Mouse (Mus musculus): ENCODE data around the gene Csmd2. TPM values are rescaled to one million over a fixed set of nuclear protein-coding genes. Genes with fewer than 3 reads are reported as not detected.

Csmd2 gene
- polyA plus RNA-seq, 1 experiment from 2014 or later: 1.9 TPM

DNA sequence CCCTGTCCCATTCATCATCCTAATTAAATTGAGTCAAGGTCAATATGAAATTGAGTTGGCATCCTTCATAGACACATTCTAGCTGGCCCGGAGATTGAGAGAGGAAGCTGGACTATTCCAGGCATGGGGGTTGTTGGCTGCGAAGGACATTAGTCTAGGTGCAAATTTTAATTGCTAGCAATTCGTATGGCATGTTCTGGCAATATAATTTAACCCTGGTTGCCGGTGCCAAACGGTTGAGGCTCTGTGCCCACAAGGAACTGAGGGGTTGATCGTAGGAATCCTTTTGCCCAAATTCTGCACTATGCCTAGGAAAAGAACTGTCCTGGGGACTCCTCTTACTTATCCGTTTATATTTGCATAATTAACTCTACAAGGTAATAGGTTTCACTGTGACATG lies 496.2 kb downstream of the Csmd2 start:
- Histone ChIP-seq H3K9ac (ENCODE audit: low read depth, low read length) (no peak overlapping the region), H3K27ac (ENCODE audit: low read depth, low read length) (no peak overlapping the region), H3K36me3 (ENCODE audit: control insufficient read depth, insufficient read depth, low read length) (no peaks in the 10 kb centered on the region), H3K4me1 (replicated peaks; ENCODE audit: control insufficient read depth, insufficient read depth, low read length) (no peaks in the 10 kb centered on the region), H3K27me3 (ENCODE audit: control insufficient read depth, insufficient read depth, low read length) (no peaks in the 10 kb centered on the region), H3K4me2 (replicated peaks; ENCODE audit: low read depth, low read length) (no peak overlapping the region), H3K4me3 (ENCODE audit: low read depth, low read length) (no peak overlapping the region), H3K9me3 (ENCODE audit: control insufficient read depth, low read length) (no peaks in the 10 kb centered on the region)
- DNase-seq (ENCODE audit: low spot score) (no peak), ATAC-seq (ENCODE audit: low FRiP score) (no peak)
- 84% methylated on average over 7 of the region's 7 CpGs for WGBS

DNA sequence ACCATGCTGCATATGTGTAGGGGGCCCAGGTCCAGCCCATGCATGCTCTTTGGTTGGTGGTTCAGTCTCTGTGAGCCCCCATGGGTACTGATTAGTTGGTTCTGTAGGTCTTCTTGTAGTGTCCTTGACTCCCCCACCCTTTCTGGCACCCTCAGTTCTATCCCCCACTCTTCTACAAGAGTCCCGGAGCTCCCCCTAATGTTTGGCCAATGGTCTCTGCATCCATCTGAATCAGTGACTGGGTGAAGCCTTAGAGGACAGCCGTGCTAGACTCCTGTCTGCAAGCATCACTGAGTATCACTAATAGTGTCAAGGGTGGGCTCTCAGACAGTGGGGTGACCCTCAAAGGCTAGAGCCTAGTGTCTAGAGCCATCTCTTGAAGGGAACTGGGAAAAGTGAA lies 497.0 kb downstream of the Csmd2 start:
- Histone ChIP-seq H3K9me3 (ENCODE audit: control insufficient read depth, low read length) (no peaks in the 10 kb centered on the region), H3K4me1 (replicated peaks; ENCODE audit: control insufficient read depth, insufficient read depth, low read length) (no peaks in the 10 kb centered on the region), H3K4me2 (replicated peaks; ENCODE audit: low read depth, low read length) (no peak overlapping the region), H3K27me3 (ENCODE audit: control insufficient read depth, insufficient read depth, low read length) (no peaks in the 10 kb centered on the region), H3K4me3 (ENCODE audit: low read depth, low read length) (no peak overlapping the region), H3K9ac (ENCODE audit: low read depth, low read length) (no peak overlapping the region), H3K27ac (ENCODE audit: low read depth, low read length) (no peak overlapping the region), H3K36me3 (ENCODE audit: control insufficient read depth, insufficient read depth, low read length) (no peaks in the 10 kb centered on the region)
- ATAC-seq (ENCODE audit: low FRiP score): no peak
- no peak for DNase-seq (ENCODE audit: low spot score)
- WGBS: 67% methylated on average over 2 of the region's 2 CpGs

DNA sequence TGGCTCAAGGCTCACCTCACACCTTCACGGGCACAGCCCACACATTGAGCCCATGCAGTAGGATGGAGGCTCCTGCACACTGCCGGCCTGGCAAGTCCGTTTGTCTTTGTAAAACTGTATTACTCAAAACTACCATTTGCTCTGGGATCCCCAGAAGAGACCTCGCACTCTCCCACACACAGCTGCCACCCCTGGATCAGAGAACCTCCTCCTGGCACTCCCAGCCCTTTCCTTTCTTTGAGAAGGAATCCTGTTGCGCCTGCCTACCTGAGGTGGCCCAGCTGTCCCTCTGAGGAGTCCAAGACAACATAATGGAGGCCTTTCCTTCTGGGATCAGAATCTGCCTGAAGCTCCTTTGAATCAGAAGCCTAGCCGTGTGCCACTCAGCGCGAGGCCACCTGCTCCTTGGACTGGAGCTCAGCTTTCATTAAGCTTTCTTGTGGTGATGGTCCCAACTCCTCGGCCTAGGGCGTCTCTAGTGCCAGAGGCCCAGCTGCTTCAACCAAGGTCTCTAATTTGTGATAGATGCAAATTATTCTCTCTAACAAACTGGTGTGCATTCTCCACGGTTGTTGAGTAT lies 502.0 kb downstream of the Csmd2 start:
- Histone ChIP-seq H3K4me1 (replicated peaks; ENCODE audit: control insufficient read depth, insufficient read depth, low read length) (no peaks in the 10 kb centered on the region), H3K9ac (ENCODE audit: low read depth, low read length) (no peak overlapping the region), H3K4me2 (replicated peaks; ENCODE audit: low read depth, low read length) (no peak overlapping the region), H3K27me3 (ENCODE audit: control insufficient read depth, insufficient read depth, low read length) (no peaks in the 10 kb centered on the region), H3K27ac (ENCODE audit: low read depth, low read length) (no peak overlapping the region), H3K4me3 (ENCODE audit: low read depth, low read length) (no peak overlapping the region), H3K9me3 (ENCODE audit: control insufficient read depth, low read length) (no peaks in the 10 kb centered on the region), H3K36me3 (ENCODE audit: control insufficient read depth, insufficient read depth, low read length) (no peaks in the 10 kb centered on the region)
- no peak for DNase-seq (ENCODE audit: low spot score)
- WGBS: 85% methylated on average over 11 of the region's 11 CpGs
- no peak for ATAC-seq (ENCODE audit: low FRiP score)

DNA sequence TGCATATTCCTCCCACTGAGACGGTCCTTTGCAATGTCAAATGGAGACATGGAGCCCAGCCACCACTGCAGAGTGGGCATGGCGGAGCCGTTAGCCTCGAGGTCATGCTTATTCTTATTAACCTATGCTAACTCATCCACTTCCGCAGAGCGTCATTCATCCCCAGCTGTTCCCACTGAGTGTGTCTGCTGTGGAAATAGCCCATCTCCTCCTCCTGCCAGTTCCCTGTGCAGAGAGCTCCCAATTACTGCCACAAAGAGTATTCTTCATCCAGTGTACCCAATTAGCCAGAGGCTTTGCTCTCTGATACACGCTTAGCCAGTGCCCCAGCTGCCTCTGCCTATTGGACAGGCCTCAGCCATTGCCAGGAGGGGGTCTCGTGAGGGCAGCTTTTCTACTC lies 504.4 kb downstream of the Csmd2 start:
- no peaks in the 10 kb centered on the region for H3K9me3 ChIP-seq (ENCODE audit: control insufficient read depth, low read length)
- no peak overlapping the region for H3K9ac ChIP-seq (ENCODE audit: low read depth, low read length)
- H3K27me3 ChIP-seq (ENCODE audit: control insufficient read depth, insufficient read depth, low read length): no peaks in the 10 kb centered on the region
- no peak overlapping the region; the same call in 1 of the 2 replicates for H3K27ac ChIP-seq (ENCODE audit: low read depth, low read length)
- WGBS: 68% methylated on average over 8 of the region's 8 CpGs
- no peak for ATAC-seq (ENCODE audit: low FRiP score)
- H3K36me3 ChIP-seq (ENCODE audit: control insufficient read depth, insufficient read depth, low read length): no peaks in the 10 kb centered on the region
- H3K4me1 ChIP-seq (replicated peaks; ENCODE audit: control insufficient read depth, insufficient read depth, low read length): no peaks in the 10 kb centered on the region
- H3K4me2 ChIP-seq (replicated peaks; ENCODE audit: low read depth, low read length): no peak overlapping the region
- peak; percentile 26 for DNase-seq (ENCODE audit: low spot score)
- no peak overlapping the region for H3K4me3 ChIP-seq (ENCODE audit: low read depth, low read length)

DNA sequence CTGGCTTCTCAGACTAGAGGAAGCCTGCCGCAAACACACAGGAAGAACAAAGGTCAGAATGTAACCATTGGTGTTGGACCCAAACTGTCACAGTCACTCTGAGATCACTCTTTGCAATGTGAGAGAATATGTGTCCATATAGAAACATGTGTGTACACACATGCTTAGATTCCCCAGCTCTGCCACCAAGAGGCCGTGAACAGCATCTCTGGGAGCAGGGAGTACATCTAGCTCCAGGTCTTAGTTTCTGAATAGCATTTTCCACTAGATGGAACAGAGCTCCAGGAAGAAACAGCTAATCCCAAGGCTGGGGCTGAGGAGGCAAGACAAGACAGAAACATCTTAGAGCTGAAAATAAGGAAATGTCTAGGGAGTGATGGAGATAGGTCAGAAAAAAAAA lies 512.3 kb downstream of the Csmd2 start:
- no peak overlapping the region for H3K27ac ChIP-seq (ENCODE audit: low read depth, low read length)
- H3K4me1 ChIP-seq (replicated peaks; ENCODE audit: control insufficient read depth, insufficient read depth, low read length): no peaks in the 10 kb centered on the region
- H3K4me2 ChIP-seq (replicated peaks; ENCODE audit: low read depth, low read length): no peak overlapping the region
- no peaks in the 10 kb centered on the region for H3K9me3 ChIP-seq (ENCODE audit: control insufficient read depth, low read length)
- ATAC-seq (ENCODE audit: low FRiP score) (no peak), DNase-seq (ENCODE audit: low spot score) (no peak)
- no peak overlapping the region for H3K9ac ChIP-seq (ENCODE audit: low read depth, low read length)
- H3K27me3 ChIP-seq (ENCODE audit: control insufficient read depth, insufficient read depth, low read length): no peaks in the 10 kb centered on the region
- 83% methylated on average over 2 of the region's 2 CpGs for WGBS
- H3K4me3 ChIP-seq (ENCODE audit: low read depth, low read length): no peak overlapping the region
- no peaks in the 10 kb centered on the region for H3K36me3 ChIP-seq (ENCODE audit: control insufficient read depth, insufficient read depth, low read length)

DNA sequence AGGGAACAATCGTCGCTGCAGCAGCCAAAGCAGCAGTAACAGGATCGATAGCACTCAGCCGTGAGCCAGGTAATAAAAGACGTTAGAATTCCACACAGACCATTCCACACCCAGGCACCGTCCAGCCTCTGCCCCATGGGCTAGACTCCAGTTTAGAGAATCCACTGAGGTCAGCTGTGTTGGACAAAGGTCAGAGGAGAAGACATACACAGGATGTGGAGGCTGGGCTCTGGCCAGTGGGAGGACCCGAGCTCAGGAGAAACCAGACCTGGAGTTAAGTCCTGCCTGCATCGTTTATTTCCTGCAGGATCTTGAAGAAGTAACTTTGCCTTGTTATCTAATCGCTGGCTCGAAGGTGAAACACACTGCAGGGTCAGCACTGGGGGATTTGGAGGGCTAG lies 519.2 kb downstream of the Csmd2 start:
- Histone ChIP-seq H3K9ac (ENCODE audit: low read depth, low read length) (no peak overlapping the region), H3K27ac (ENCODE audit: low read depth, low read length) (no peak overlapping the region), H3K4me1 (replicated peaks; ENCODE audit: control insufficient read depth, insufficient read depth, low read length) (no peaks in the 10 kb centered on the region), H3K36me3 (ENCODE audit: control insufficient read depth, insufficient read depth, low read length) (no peaks in the 10 kb centered on the region), H3K27me3 (ENCODE audit: control insufficient read depth, insufficient read depth, low read length) (no peaks in the 10 kb centered on the region), H3K4me2 (replicated peaks; ENCODE audit: low read depth, low read length) (no peak overlapping the region), H3K9me3 (ENCODE audit: control insufficient read depth, low read length) (no peaks in the 10 kb centered on the region), H3K4me3 (ENCODE audit: low read depth, low read length) (no peak overlapping the region)
- DNase-seq (ENCODE audit: low spot score): no peak
- ATAC-seq (ENCODE audit: low FRiP score): no peak
- 73% methylated on average over 10 of the region's 10 CpGs for WGBS

DNA sequence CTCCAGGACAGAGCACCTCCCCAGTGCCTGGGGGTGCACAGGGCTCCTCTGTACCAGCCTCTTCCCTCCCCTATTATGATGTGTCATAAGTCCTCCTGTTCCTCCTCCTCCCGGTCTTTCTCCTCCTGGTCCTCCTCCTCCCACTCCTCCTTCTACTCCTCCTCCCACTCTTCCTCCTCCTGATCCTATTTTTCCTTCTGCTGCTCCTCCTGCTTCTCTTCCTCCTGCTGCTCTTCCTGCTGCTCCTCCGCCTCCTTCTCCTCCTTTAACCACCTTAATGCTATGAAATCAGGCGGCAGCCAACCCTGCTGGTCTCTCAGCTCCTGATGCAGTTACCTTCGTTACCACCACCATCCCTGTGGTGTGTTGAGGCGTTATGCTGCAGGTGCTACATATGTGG lies 522.2 kb downstream of the Csmd2 start:
- Histone ChIP-seq H3K9me3 (ENCODE audit: control insufficient read depth, low read length) (no peaks in the 10 kb centered on the region), H3K4me2 (replicated peaks; ENCODE audit: low read depth, low read length) (no peak overlapping the region), H3K36me3 (ENCODE audit: control insufficient read depth, insufficient read depth, low read length) (no peaks in the 10 kb centered on the region), H3K4me1 (replicated peaks; ENCODE audit: control insufficient read depth, insufficient read depth, low read length) (no peaks in the 10 kb centered on the region), H3K4me3 (ENCODE audit: low read depth, low read length) (no peak overlapping the region), H3K27ac (ENCODE audit: low read depth, low read length) (no peak overlapping the region), H3K9ac (ENCODE audit: low read depth, low read length) (no peak overlapping the region), H3K27me3 (ENCODE audit: control insufficient read depth, insufficient read depth, low read length) (no peaks in the 10 kb centered on the region)
- no peak for DNase-seq (ENCODE audit: low spot score)
- WGBS: 87% methylated on average over 5 of the region's 5 CpGs
- no peak for ATAC-seq (ENCODE audit: low FRiP score)

DNA sequence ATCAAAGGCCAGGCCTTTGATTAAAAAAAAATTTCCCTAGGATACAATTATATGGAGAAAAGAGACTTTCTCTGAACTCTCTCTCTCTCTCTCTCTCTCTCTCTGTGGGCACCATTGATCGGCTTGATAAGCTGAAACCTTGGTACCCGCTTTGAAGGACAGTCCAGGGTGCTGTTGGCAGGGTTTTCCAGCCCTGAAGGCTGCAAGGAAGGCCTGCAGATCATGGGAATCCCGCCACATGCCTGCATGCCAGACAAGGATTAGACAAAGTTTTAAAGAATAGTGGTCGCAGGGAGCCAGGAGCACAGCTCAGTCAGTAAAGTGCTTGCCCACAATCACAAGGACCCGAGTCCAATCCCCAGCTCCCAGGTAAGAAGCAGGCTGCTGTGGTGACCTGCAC lies 526.8 kb downstream of the Csmd2 start:
- ATAC-seq (ENCODE audit: low FRiP score) (no peak), DNase-seq (ENCODE audit: low spot score) (no peak)
- H3K4me2 ChIP-seq (replicated peaks; ENCODE audit: low read depth, low read length): no peak overlapping the region
- H3K27me3 ChIP-seq (ENCODE audit: control insufficient read depth, insufficient read depth, low read length): no peaks in the 10 kb centered on the region
- no peaks in the 10 kb centered on the region for H3K9me3 ChIP-seq (ENCODE audit: control insufficient read depth, low read length)
- no peak overlapping the region for H3K9ac ChIP-seq (ENCODE audit: low read depth, low read length)
- H3K4me3 ChIP-seq (ENCODE audit: low read depth, low read length): no peak overlapping the region
- H3K36me3 ChIP-seq (ENCODE audit: control insufficient read depth, insufficient read depth, low read length): no peaks in the 10 kb centered on the region
- no peak overlapping the region for H3K27ac ChIP-seq (ENCODE audit: low read depth, low read length)
- WGBS: 86% methylated on average over 5 of the region's 5 CpGs
- H3K4me1 ChIP-seq (replicated peaks; ENCODE audit: control insufficient read depth, insufficient read depth, low read length): no peaks in the 10 kb centered on the region

DNA sequence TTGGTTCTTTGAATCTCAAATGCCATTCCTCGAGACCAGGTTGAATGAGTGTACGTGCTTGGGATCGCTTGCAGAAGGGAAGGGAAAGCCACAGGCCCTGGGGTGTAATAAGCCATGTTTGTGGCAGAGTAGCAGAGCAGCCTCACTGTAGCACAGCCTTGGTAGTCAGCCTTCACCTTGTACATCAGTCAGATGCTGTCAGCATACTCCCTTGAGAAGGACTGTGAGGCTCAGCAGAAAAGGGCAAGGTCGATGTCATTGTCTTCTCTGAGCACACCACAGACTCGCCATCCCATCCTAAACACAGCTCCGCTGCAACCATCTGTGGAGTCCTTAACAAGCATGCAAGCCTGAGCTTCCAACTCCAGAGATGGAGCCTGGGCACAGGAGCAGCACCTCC lies 533.6 kb downstream of the Csmd2 start:
- Histone ChIP-seq H3K36me3 (ENCODE audit: control insufficient read depth, insufficient read depth, low read length) (no peaks in the 10 kb centered on the region), H3K4me3 (ENCODE audit: low read depth, low read length) (no peak overlapping the region), H3K27ac (ENCODE audit: low read depth, low read length) (no peak overlapping the region), H3K4me1 (replicated peaks; ENCODE audit: control insufficient read depth, insufficient read depth, low read length) (no peaks in the 10 kb centered on the region), H3K27me3 (ENCODE audit: control insufficient read depth, insufficient read depth, low read length) (no peaks in the 10 kb centered on the region), H3K4me2 (replicated peaks; ENCODE audit: low read depth, low read length) (no peak overlapping the region), H3K9me3 (ENCODE audit: control insufficient read depth, low read length) (no peaks in the 10 kb centered on the region), H3K9ac (ENCODE audit: low read depth, low read length) (no peak overlapping the region)
- no peak for DNase-seq (ENCODE audit: low spot score)
- 84% methylated on average over 6 of the region's 6 CpGs for WGBS
- ATAC-seq (ENCODE audit: low FRiP score): no peak
